Mouse (Mus musculus): ENCODE results near the gene Pif1.

Pif1 gene

GRCm38 (mm10) chr9:65586406-65587269 is at the start of gene Pif1:
TSS of gene Pif1 (plus strand) at chr9:65587160.
- peak; percentile 84 for DNase-seq (ENCODE audit: low read depth, low spot score)

DNA sequence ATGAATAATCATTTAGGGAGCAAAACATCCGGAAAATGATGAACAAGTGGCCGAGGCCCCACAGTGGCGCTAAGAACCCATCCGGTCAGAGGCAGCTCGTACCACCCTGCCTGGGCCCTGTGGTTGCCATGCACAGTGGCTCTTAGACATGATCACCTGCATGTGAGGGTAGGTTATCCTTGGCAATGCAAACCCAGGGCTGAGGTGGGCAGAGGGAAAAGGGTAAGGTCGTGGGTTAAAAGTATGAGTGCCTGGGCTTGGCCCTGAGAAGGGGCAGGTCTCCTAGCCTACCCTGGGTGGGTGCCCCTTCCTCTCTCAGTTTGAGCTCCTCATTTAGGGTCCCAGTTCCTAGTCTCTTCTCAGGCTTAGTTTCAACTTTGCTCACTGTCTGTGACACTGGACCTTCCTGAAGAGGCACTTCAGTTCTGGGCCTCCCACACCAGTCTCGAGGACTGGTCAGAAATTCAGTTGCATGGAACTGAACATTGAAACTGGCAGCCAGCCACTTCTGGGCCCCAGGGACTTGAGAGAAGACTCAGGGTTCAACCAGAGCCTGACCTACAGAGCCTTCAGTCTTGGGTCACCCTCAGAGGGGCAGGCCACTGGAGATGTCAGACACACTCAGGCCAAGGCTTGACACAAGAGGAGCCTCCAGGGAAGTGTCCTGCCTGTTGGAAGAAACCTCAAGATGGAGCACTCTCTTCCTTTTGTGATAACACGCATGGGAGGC is 48.9 kb upstream of the Pif1 start:
- no peak for DNase-seq (ENCODE audit: low read depth, low spot score)

DNA sequence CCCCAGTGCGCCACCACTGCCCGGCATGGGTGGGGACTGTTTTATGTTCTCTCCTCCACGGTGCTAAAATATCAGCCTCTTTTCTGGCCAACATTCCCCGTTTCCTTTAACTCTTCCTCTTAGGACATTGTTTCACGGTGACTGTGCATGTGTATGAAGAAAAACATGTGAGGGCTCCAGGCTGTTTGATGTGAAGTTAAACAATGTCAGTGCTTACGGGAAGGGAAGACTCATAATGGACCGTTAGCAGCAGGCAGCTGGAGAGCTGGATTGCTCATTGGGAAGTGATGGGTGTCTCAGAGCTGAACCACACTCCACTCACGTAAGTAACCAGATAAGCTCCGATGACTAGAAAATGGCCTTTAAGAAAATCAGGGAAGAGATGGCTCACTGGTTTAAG is 47.3 kb upstream of the Pif1 start:
- no peak for DNase-seq (ENCODE audit: low read depth, low spot score)

DNA sequence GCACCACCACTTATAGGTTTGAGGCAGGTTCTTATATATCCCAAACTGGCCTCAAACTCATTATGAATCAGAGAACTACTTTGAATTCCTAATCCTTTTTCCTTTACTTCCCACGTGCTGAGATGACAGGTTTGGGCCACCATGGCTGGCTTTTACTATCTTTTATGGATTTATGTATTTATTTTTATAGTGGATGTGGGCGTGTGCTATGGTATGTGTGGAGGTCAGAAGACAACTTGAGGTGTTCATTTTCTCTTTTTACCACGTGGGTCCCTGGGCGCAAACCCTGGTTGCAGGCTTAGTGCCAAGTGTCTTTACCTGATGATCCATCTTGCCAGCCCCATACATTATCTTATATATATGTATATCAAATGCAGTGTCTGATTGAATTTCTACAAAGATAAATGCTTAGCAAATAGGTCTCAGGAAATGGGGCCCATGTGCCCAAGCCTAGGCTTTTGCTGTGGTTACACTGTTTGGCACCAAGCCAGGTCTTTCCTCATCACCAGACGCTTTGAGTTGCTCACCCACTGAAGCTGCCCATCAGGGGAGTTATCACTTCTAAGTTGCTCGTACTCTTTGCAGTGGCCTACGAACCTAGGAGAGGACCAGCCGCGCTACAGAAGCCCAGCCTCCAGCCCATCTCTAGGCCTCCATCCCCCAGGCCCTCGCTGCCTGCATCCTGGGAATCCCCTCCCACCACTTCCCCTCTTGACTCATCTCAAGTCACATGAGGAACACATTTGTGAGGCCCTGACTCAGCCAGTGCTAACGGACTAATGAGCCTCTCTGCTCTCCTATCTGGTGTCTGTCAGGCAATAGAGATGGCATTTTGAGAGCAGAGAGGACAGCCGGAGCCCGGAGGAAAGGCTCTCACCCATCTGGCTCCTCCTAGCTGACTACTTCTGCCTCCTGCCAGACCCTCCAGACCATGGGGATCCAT is 45.6 kb upstream of the Pif1 start:
- peak; percentile 89 for DNase-seq (ENCODE audit: low read depth, low spot score)

DNA sequence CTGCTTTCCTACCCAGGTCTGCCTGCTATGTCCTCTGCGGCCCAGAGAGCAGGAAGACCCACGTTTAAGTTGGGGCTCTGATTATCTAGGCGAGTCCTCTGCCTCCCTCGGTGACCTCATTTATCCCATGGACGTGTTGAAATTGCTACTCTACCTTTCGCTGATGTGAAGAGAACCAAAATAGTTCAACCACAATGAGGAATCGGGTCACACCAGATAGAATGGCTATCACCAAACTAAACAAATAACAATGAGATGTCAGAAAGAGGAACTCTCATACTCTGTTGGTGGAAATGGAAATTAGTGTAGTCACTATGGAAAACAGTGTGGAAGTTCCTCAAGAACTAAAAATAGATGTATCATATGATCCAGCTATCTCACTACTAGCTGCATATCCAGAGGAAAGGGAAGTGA is 44.8 kb upstream of the Pif1 start:
- no peak for DNase-seq (ENCODE audit: low read depth, low spot score)

DNA sequence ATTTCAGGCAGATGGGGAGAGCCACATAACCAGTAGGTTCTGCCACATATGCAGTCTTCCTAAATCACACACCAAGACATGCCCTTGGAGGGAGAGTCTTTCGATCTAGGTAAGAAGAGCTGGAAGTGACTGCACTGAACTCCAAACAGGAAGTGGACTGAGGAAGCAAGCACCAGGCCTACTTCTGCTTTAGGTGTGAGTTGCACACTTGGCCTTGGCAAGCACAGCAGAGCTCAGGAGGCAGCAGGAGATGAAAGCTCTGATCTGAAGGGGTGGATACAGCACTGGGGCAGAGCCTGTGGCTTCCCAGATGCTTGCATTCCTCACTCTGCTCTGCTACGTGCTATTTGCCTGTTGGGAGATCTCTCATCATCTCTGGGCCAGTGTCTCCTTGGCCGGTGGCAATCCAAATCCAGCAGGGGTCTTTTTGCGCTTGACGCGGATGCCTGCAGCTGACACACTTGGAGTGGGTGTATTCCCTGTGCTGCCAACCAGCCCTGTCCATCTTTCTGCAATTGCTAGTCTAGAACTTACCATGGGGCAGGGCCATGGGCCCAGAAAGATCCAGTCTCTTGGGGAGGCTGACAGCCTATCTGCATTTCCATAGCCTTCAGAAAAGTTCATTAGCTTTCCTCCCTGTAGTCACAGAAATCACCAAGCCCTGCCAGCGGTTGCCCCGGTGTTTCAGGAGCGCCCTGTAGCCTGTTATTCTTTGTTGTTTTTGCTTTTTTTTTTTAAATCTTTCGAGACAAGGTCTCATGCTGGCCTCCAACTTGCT is 41.1 kb upstream of the Pif1 start:
- peak; percentile 28 for DNase-seq (ENCODE audit: low read depth, low spot score)

- no peak for DNase-seq (ENCODE audit: low read depth, low spot score)
Observed at GRCm38 (mm10) chr9:65546413-65546695, 40.6 kb upstream of the Pif1 start.

GRCm38 (mm10) chr9:65547111-65547510 is 39.8 kb upstream of the Pif1 start:
- no peak for DNase-seq (ENCODE audit: low read depth, low spot score)

GRCm38 (mm10) chr9:65547844-65548243 is 39.1 kb upstream of the Pif1 start:
- DNase-seq (ENCODE audit: low read depth, low spot score), result no peak

DNA sequence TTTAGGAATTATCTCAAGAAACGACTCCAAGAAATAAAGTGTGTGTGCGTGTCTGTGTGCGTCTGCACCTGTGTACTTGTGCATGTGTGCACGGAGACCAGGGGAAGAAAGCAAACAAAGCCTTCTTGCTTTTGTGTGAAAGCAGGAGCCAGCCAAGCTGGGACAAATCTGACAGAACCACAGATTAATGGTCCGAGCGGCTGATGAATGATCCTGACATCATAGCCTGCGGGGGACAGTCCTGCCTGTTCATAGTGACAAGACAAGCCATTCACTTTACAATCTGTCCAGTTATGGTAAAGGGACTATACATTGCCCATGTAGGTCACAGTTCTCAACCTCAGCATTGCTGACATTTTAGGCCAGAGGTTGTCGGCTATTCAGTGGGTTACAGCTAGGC is 38.6 kb upstream of the Pif1 start:
- DNase-seq (ENCODE audit: low read depth, low spot score), result no peak

- no peak for DNase-seq (ENCODE audit: low read depth, low spot score)
Observed at GRCm38 (mm10) chr9:65549139-65549538, 37.8 kb upstream of the Pif1 start.

- DNase-seq (ENCODE audit: low read depth, low spot score), result peak; percentile 47
Observed at GRCm38 (mm10) chr9:65549643-65550042, 37.3 kb upstream of the Pif1 start.

- DNase-seq (ENCODE audit: low read depth, low spot score), result peak; percentile 70
Observed at GRCm38 (mm10) chr9:65550079-65550831, 36.7 kb upstream of the Pif1 start.

GRCm38 (mm10) chr9:65551035-65551434 is 35.9 kb upstream of the Pif1 start:
- DNase-seq (ENCODE audit: low read depth, low spot score), result peak; percentile 89

DNA sequence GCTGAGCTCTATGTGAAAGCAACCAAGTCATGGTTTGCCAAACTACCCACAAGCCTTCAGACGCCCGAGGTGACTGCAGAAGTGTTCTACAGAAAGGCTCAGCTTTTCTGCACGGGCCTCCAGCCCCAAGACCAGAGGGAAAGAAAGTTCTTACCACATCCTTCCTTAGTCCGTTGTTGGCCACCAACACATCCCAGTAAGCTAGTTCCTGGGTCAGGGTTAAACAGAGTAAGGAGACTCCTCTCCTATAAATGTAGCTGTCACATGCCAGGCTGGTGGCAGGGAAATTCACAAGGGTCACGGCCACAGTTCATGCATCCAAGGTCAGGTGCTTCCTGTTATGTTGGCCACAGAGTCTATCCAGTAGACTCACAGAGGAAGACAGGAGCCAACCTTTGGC is 34.8 kb upstream of the Pif1 start:
- DNase-seq (ENCODE audit: low read depth, low spot score), result peak; percentile 68

DNA sequence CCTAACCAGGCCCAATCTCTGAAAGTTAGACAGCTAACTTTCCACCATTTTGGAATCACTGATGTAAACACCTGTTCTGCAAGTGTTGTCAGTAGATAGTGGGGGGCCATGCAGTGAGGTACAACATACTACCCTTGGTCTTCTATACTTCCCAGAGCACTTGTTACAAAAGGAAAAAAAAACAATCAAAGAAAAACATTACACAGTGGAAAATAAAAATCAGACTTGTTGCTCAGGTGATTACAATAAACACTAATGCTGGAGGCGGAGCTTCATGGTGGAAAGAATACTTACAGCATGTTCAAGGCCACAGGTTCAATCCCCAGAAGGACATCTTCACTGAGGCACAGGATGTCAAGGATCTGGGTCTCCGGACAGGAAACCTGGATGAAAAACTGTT is 34.2 kb upstream of the Pif1 start:
- peak; percentile 72 for DNase-seq (ENCODE audit: low read depth, low spot score)

- no peak for DNase-seq (ENCODE audit: low read depth, low spot score)
Observed at GRCm38 (mm10) chr9:65555001-65555405, 32.0 kb upstream of the Pif1 start.

DNA sequence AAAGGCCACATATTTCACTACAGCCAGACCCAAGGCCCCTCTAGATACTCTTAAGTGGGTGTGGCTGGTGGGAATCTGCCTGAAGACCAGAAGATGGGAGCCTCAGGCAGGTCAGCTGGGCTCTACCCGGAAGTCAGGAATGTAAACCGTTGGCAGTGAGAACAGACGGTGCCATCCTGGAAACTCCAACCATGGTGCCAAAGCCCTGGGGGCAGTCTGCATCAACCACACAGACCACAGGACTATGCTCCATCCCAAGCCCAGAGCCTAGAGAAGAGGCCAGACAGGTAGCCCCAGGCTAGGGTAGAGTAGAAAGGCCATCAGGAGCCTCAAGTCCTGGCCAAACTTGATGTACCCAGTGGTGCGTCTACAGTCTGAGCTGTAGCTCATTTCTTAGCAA is 31.3 kb upstream of the Pif1 start:
- DNase-seq (ENCODE audit: low read depth, low spot score), result no peak

DNA sequence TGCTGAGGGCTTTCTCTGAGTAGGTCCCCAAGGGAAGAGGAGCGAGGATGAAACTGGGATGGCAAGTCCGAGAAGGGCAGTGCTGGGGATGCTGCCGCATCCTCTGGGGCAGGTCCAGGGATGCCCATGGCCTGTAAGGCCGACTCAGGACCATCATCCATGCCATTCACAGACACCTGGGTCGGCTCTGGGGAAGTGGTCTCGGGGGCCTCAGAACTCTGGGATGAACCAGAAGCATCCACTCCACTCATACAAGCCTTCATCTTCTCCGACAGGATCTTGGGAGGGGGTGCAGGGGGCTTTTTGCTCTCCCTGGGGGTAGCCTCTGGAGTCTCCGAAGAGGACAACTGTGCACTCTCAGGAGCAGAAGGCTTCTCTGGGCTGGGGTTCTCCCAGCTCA is 30.6 kb upstream of the Pif1 start:
- DNase-seq (ENCODE audit: low read depth, low spot score), result no peak

- no peak for DNase-seq (ENCODE audit: low read depth, low spot score)
Observed at GRCm38 (mm10) chr9:65556979-65557378, 30.0 kb upstream of the Pif1 start.

DNA sequence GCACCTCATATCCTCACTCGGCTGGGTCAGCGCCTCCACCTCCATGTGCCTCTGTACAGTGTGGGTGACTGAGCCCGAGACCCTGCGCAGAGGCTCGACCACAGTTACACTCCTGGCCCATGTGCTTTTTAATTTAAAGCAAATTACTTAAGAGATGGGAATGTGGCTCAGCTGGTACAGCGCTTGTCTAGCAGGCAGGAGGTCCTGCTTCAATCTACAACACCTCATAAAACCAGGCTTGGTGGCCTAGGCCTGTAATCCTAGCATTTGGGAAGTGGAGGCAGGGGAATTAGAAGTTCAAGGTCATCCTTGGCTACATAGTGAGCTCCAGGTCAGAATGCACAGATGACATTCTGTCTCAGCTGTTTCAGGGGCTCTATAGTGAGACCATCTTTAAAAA is 28.2 kb upstream of the Pif1 start:
- DNase-seq (ENCODE audit: low read depth, low spot score), result no peak

Data from CD4-positive helper T cell, adult 2 months (primary cell).